Mouse (Mus musculus) layer of hippocampus, adult 11-12 months (tissue): Measurements from ENCODE around the gene Zfp446.

Experiments used
- DNase-seq: peaks from one replicate; pipeline ENCODE4 v3.0.0; 2022; ENCODE audit warnings: low spot score

Zfp446 gene

GRCm38 (mm10) chr7:13024805-13025204 lies 47.2 kb downstream of the Zfp446 start:
- DNase-seq = peak; percentile 86

- no peak for DNase-seq
Observed at GRCm38 (mm10) chr7:13025511-13026112, 48.0 kb downstream of the Zfp446 start.

GRCm38 (mm10) chr7:13028986-13029385 lies 51.3 kb downstream of the Zfp446 start:
- DNase-seq = no peak

GRCm38 (mm10) chr7:13031069-13031468 lies 53.4 kb downstream of the Zfp446 start:
- DNase-seq = no peak

DNA sequence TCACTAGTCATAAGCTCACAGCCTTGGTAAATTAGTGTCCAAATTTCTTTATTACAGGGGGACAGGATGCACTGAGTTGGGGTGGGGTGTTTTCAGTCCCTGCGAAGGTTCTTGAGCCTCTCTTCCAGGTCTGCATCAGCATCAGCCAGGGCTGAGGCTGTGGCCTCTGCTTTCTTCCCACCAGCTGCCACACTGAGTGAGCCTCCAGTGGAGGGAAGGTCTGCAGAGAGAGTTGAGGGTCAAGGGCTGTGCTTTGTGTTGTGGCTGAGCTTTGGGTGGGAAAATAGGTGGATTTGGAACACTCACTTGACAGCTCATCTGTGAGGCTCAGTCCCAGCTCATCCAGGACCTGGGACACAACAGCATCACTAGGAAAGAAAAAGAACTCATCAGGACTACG lies 54.3 kb downstream of the Zfp446 start:
- DNase-seq = no peak

DNA sequence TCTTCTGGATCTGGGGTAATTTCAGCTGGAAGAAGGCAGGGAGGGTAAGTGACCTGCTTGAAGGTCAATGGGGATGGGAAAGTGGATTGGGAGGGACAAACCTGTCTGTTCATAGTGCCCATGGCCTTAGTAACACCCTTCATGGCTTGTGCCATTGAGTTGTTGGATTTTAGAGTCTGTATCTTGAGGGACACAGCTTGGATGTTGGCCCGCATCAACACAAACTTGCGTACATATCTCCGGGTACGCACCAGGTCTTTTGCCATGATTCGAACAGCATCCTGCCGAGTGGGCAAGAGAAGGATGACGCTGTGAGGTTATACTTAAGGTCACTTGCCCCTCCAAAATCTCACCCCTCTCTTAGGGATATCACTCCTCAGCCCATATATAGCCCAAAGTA lies 54.9 kb downstream of the Zfp446 start:
- no peak for DNase-seq

DNA sequence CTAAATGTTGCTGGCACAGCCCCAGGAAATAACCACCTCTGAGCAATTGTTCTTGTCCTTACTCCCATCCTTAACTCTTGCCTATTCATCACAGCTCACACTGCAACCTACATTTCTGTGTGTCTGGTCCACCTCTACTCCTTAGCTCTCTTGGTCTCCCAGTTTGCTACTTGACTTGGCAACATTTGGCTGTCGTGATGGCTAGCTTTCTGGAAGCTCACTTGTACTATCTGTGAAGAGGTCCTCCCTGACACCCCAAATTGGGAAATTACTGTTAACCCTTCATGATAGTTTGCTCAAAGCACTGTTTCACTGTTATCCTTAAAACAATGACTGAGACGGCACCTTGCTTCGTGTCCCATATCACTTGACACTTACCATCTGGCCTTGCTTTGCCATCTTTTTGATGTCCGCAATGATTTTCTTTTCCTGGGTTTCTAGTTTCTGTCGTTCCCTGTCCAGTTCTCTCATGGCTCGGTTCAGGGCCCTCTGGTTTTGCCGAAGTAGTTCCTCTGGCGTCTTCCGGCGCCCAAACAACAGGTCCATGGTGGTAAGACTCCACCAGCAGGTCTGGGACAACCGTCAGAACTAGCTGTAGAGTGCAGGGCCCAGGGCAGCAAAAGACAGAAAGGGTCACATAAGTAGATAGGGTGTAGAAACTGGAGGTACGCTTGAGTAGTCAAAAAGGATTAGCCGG lies 56.0 kb downstream of the Zfp446 start:
- no peak for DNase-seq

GRCm38 (mm10) chr7:13034148-13034977 lies 56.7 kb downstream of the Zfp446 start, which contains the start of gene Chmp2a:
Chmp2a (minus strand) TSS chr7:13034807.
- peak; percentile 98 for DNase-seq
